Comparison of ENCODE assay signal across 13 mouse cellular contexts in genomic region chr12:71149456-71149855, GRCm38 (mm10). TPM values are rescaled to one million over a fixed set of nuclear protein-coding genes. Genes with fewer than 3 reads are reported as not detected.
"Had no signal": no experiment of that assay in that cellular context is flagged by ENCODE, and none has a peak within 500 bp of the region (broad histone marks: within the 10 kb centered on the region; RNA-seq: fewer than 3 reads in every experiment).

No protein-coding gene starts in this region.

- DNase-seq: liver, postnatal 0 days; lung, adult 2 months; lung, postnatal 14 days; lung, postnatal 36 days; midbrain, embryonic 14.5 days; right cerebral cortex, postnatal 14 days; thymus, adult 2 months; thymus, postnatal 25 days; thymus, postnatal 4 days had no signal

RNA-seq across cellular contexts. Expression of gene Tomm20l, which starts 38.2 kb away (rescaled TPM):
- total RNA-seq: megakaryocyte progenitor cell, adult 5-6 weeks; midbrain, postnatal 0 days; monocyte, adult 5-6 weeks; neutrophil, adult 5-6 weeks had no signal
